Mouse (Mus musculus): Measurements from ENCODE around the gene Prx. TPM values are rescaled to one million over a fixed set of nuclear protein-coding genes. Genes with fewer than 3 reads are reported as not detected.
A peak's percentile ranks its signal among the peaks of the same experiment; 100 is the strongest.
"Not testable (repeated sequence)": the region's sequence is repeated elsewhere in the genome, so short reads cannot be mapped to it uniquely, and the experiment has no call there.

The Prx gene
- total RNA-seq, 2 experiments from 2014 or later: 3.3 to 5.1 TPM

GRCm38 (mm10) chr7:27483860-27484259 lies 15.3 kb upstream of the Prx start:
- DNase-seq: no peak

- peak; percentile 59 for DNase-seq
Observed at GRCm38 (mm10) chr7:27486102-27486769, 12.9 kb upstream of the Prx start.

- peak; percentile 100 for DNase-seq
Observed at GRCm38 (mm10) chr7:27486770-27487697, 12.1 kb upstream of the Prx start, which contains the start of gene Sertad1. Sertad1 (plus strand) TSS chr7:27486910.

- DNase-seq: peak; percentile 88
Observed at GRCm38 (mm10) chr7:27487740-27488268, 11.3 kb upstream of the Prx start.

GRCm38 (mm10) chr7:27489270-27489869 lies 9.8 kb upstream of the Prx start:
- DNase-seq: peak; percentile 7

- no peak for DNase-seq
Observed at GRCm38 (mm10) chr7:27490227-27490542, 8.9 kb upstream of the Prx start.

- peak; percentile 97 for DNase-seq
Observed at GRCm38 (mm10) chr7:27490543-27491329, 8.4 kb upstream of the Prx start.

- peak; percentile 8 for DNase-seq
Observed at GRCm38 (mm10) chr7:27491856-27492255, 7.3 kb upstream of the Prx start.

- peak; percentile 2 for DNase-seq
Observed at GRCm38 (mm10) chr7:27493022-27493421, 6.1 kb upstream of the Prx start.

GRCm38 (mm10) chr7:27493450-27493849 lies 5.7 kb upstream of the Prx start:
- DNase-seq: no peak

- DNase-seq: not testable (repeated sequence)
Observed at GRCm38 (mm10) chr7:27494659-27495367, 4.3 kb upstream of the Prx start.

- peak; percentile 53 for DNase-seq
Observed at GRCm38 (mm10) chr7:27501620-27502019, 2.5 kb downstream of the Prx start.

GRCm38 (mm10) chr7:27506765-27507370 lies 7.7 kb downstream of the Prx start:
- DNase-seq: no peak

GRCm38 (mm10) chr7:27507711-27508647 lies 8.9 kb downstream of the Prx start:
- peak; percentile 99 for DNase-seq

GRCm38 (mm10) chr7:27508648-27509005 lies 9.5 kb downstream of the Prx start:
- DNase-seq: peak; percentile 75

GRCm38 (mm10) chr7:27510809-27511208 lies 11.7 kb downstream of the Prx start:
- no peak for DNase-seq

- no peak for DNase-seq
Observed at GRCm38 (mm10) chr7:27514961-27515360, 15.8 kb downstream of the Prx start.

GRCm38 (mm10) chr7:27518314-27518713 lies 19.2 kb downstream of the Prx start:
- DNase-seq: no peak

- DNase-seq: no peak
Observed at GRCm38 (mm10) chr7:27520104-27520503, 21.0 kb downstream of the Prx start.

- no peak for DNase-seq
Observed at GRCm38 (mm10) chr7:27520599-27520998, 21.5 kb downstream of the Prx start.

Measured in adrenal gland, postnatal 10 days (tissue).